Mouse (Mus musculus) T-helper 1 cell (primary cell): ENCODE data around the gene Ccl25.

Experiments
- in situ Hi-C: fragments of 300-600 bp; cut with MboI, MseI; formaldehyde crosslinking; loops from one replicate; pipeline ENCODE4 v1.15.1; 2025; ENCODE audit warnings: high pct_unique_total_duplicates

Gene Ccl25

DNA sequence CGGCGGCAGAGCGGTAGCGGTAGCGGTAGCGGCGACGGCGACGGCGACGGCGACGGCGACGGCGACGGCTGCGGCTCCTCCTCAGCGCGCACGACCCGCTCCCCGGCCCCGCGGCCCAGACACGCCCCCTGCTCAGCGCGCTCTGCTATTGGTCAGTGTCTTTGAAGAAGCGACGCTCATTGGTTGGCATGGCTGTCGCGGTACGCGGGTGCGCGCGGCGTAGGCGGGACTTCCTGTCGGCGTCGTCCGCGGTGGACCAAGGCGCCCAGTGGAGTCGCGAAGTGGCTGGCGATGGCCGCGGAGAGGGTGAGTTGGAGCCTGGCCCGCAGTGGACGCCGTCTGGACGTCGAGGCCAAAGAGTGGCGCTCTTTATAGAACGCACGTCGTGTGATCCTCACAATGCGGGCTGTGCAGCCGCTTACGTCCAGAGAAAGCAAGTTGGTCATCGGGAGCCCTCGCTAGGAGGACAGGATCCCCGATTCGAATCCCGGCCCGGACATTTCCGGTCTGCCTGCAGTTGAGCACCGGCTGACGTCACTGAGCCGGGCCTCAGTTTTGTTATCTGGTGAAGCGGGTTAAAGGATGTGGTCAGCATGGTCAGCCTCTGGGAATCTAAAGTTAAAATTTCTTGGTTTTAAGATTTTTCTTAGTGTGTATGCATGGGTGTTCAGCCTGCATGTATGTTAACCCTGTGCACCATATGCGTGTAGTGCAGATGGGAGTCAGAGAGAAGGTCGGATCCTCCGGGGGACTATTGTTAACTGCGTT lies at the start of gene Ccl25, which contains the start of gene Elavl1:
Ccl25 (plus strand) TSS at position 228 of the 768 bp plus-strand sequence.
Elavl1 (minus strand) TSS at position 431 of the 768 bp plus-strand sequence.
- in situ Hi-C loops, result no loop called here

DNA sequence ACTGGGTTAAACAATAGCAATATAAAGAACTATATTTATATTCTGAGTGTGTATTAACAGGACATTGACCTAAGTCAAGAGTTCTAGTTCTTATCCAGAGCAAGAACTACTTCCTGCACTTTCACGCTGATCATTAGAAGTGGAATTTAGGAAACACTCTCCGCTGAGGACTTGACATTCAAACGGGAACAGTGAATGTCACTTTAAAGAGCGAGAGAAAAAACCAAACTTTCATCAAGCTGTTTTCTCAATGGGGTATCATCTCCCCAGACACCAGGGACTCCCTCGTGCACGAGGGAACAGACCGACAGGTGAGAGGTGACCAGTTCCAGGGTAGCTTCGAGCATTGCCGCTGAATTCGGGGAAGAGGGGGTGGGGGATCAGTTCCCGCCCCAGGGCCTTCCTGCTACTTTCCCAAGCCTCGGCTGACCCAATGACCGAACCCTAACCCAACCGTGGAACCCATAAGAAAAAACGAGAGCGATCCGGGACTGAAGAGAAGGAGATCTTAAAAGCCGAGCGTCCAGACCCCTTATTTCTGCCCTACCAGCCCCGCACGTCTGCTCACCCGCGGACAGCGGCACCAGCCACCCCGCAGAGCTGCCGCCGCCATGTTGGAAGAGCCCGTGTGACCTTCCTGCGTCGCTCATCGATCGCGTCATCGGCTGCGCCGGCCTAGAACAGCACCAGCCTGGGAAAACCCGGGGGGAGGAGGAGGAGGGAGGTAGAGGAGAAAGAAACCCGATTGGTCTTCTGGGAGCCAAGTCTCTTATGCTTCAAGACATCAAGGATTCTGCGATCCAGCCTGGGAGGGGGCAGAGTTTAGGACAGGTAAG lies 49.5 kb upstream of the Ccl25 start, which contains the start of gene Timm44:
Timm44 (minus strand) TSS at position 639 of the 836 bp plus-strand sequence.
- in situ Hi-C loops, result no loop called here

DNA sequence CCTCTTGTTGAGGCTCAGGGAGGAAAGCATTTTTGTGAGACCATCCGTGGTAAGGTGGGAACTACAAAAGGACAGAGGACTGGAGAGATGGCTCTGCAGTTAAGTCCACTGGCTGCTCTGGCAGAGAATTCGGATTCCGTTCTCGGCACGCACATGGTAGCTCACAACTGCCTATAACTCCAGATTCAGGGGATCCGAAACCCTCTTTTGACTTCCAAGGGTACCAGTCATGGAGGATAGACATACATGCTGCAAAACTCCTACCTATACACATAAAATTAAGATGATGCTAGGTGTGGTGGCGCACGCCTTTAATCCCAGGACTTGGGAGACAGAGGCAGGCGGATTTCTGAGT lies 48.9 kb upstream of the Ccl25 start:
- in situ Hi-C loops, result no loop called here

DNA sequence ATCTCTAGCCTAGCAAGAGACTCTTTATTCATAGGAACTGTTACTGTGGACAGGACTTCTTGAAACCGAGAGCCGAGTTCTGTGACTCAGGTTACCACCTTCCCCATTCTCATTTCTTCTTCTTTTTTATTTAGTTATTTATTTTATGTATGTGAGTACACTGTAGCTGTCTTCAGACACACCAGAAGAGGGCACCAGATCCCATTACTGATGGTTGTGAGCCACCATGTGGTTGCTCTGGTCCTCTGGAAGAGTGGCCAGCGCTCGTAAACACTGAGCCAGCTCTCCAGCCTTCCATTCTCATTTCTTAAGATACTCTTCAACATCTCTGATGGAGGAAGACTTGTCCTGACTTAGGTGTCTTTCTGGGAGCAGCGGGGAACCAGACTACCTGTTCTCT lies 32.3 kb upstream of the Ccl25 start:
- in situ Hi-C loops, result no loop called here

DNA sequence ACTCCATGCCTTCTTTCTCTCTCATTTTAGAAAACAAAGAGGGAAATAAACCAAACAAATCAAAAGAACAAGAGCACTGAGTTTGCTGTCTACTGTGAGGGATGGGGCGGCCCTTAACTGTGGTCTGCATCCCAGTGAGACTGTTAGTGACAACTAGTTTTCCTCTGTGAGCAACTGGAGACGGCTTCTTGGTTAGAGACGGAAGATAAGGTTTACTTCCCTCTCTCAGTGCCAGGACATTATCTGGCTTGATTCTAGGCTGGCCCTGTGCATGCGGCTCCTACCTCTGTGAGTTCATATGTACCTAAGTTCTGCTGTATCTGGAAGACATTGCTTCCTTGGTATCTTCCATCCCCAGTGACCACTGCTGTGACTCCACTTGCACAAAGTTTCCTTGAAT lies 27.2 kb upstream of the Ccl25 start:
- in situ Hi-C loops, result no loop called here

DNA sequence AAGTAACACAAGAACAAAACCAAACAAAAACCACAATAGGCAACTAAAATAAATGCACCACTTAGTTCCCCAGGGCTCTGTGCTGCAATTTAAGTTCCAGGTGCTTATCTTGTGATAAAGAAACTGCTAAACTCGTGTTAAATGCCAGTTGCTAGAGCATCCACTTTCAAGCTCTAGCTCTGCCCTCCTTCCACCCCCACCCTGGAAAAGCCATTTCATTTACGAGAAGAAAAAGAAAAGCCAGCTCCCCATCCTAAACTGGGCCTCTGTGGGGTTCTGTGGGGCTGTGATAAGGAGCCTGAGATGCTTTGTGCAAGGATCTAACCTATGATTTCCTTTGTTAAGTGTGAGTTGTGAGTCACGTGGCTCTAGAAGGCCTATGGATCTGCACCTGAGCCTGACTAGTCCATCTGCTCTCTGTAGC lies 20.9 kb upstream of the Ccl25 start:
- in situ Hi-C loops, result no loop called here

DNA sequence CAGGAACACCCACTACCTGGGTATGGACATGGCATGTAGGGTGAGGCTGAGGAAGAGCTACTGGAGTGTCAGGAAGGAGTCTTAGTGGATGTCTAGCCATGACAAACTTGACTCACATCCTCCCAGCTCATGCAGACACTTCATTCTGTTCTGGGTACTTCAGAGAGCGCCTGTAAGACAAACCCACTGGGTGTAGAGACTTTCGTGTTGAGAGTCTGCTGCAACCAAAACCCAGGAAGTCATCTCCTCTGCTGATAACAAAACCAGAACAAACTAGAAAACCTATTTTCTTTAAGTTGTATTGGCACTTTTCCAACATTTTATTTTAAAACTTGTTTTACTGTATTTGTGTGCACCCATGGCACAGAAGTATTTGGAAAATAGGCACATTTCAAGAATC lies 19.2 kb upstream of the Ccl25 start:
- in situ Hi-C loops, result no loop called here

DNA sequence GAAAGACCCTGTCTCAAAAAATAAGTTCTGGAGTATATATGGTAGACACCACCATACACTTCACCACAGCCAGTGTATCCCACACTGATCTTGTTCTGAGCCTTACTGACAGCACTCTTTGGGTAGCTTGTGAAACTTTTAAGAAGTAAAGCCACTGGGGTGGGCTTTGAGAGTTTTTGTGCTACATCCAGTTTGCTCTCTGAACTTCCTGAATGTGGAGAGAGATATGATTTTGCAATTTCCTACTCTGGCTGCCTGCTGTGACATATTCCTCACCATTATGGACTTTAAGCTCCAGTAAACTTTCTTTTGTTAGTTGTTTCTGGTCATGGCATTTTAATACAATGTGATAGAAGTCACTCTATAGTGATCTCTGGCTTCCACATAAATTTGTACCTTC lies 12.9 kb upstream of the Ccl25 start:
- in situ Hi-C loops, result no loop called here

DNA sequence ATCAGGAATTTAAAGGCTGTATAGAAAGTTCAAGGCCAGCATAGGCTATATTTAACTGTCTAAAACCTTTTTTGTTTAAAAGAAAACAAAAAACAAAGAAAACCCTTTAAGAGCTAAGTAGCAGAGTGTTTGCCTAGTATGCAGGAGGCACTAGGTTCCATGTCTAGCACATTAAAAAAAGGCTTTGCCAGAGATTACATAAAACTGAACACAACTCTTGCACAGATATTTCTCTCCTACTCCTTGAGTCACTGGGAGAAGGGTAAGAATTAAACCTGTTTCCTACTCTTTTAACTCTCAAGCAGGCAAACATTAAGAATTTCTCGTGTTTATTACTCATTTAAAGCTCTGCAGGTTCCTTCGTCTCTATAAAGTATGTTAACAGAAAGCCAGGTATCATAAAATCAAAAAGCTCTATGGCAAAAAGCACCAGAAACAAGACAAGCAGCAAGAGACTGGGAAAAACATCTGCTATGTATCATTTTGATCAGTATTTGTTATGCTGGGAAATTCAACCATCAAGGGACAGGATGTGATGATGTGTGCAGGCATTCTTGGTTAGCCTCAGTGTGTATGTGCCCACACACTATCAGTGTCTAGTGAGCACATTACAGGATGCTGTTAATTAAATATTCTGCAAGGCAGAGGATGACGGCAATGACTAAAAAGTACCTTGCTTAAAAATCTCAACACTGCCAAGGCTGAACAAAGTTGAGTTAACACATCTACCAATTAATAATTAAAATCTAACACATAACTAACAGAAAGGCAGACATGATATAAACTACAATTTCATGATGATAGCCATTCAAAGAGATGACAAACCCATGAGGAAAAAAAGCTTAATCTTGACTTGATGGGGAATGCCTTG lies 11.5 kb upstream of the Ccl25 start:
- in situ Hi-C loops, result no loop called here

DNA sequence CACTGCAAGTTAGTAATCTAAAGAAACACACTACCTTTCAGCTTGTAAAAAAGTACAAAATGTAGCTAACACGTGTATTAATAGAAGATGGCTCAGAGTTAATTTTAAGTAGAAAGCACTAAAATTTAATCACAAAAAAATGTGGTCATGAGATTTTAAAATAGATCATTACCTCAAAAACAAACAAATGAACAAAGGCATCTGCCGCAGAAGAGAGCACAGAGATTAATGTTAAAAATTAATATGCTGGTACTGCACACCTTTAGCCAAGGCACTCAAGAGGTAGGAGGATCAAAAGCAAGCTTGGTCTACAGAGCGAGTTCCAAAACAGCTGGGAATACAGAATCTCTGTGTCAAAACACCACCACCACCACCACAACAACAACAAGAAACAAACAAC lies 10.2 kb upstream of the Ccl25 start:
- in situ Hi-C loops, result no loop called here

DNA sequence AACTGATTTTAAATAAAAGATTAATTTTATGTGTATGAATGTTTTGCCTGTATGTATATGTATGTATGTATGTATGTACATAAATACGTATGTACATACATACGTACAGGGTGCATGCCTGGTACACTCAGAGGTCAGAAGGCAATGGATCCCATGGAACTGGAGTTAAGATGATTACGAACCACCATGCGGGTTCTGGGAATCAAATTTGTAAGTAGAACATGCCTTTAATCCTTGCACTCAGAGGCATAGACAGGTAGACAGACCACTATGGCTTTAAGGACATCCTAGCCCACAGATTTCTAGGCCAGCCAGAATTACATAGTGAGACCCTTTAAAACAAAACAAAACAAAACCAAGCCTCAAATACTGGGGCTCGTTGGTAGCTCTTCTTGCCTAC lies 6.9 kb upstream of the Ccl25 start:
- in situ Hi-C loops, result no loop called here

DNA sequence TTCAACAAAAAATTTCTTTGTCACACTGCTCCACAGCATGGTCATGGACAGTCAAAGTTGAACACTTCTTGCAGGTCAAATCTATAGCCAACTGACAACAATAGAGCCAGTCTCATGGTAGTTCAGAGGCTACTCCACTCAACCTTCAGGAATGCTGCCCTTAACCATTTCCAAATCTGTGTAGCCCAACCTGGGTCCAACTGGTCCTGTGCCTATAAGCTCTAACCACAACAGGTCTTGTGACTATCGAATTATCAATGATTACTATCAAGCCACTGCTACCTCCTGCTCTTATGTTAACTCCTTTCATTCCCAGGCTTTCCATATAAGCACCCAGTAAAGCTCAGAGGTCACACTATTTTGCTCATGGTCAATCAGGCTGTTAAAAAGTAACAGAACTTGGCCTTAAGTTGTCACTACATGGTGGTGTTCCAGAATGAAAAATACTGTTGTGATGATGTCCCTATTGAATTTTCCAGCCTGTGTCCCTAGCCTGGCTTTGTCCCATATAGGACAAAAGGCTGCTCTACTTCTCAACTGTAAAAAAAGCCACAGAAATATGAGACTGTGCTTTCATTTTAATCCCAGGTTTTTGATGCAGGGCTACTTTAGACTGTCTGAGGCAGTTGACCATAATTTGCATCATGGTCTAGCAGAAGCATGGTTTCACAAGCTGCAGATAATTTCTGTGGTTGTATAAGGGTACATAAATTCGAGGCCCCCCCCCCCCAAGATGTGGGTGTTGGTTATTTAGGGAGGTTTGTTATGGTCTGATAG lies 6.0 kb upstream of the Ccl25 start:
- in situ Hi-C loops, result no loop called here

DNA sequence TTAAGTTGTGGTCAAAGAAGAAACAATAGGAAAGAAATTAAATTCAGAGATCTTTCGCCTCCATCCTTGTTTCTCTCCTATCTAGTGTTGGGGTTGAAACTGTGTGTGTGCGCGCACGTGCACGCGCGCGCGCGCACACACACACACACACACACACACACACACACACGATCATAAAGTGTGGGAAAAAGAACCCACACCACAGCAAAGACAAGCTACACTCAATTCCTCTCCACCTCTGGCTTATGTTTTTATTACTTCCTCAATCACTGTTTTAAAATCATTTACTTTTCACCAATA lies 5.5 kb upstream of the Ccl25 start:
- in situ Hi-C loops, result no loop called here

DNA sequence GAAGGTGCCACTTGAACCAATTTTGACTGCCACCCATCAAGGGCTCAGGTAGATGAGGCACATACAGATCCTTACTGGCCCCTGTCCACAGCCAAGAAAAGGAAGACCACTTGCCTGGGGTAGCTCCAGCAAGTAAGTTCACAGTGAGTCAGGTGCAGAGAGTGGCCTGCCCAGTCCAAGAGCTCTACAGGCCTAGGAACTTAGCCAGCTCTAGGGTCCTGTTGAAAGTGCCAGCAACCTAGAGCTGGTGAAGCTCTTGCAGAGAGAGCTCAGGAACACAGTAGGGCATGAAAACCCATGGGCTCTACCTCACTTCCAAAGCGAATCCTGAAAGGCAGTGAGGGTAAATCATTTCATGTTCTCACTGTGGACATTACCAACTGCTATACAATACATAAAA lies 4.6 kb upstream of the Ccl25 start:
- in situ Hi-C loops, result no loop called here

DNA sequence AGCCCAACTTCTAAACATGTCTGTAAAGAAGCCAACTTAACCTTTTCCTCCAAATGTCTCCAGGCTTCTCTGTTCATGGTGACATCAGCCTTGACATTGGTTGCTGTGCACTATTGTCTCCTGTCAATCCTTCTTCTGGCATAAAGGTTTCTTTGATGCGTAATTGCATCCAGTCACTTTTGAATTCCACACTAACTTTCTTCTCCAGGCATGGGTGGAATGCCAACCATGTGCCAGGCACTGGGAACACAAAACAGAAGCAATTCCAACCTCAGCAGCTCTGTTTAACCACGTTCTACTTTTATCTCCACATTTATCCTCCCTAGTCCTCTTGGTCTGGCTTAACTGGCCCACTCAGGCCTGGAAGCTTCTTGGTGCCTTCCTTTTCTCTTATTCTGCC lies 4.0 kb upstream of the Ccl25 start:
- in situ Hi-C loops, result no loop called here

DNA sequence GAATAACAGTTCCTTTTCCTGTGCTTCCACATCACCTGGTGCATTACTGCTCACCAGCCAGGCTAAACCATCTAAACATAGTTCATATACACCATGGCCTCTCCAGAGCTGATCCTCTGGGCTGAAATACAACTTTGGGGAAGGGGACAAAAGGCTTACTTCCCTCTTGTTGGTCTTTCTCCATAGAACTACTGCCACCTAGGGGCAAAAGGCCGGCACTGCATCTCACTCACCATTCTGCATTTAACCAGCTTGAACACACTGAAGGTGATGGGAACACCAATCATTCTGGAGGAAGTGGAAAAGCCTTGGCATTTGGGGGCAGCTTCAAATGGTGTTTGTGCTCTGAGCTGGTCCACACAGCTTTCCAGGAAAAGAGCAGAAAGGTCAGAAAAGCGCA lies 2.5 kb upstream of the Ccl25 start:
- in situ Hi-C loops, result no loop called here

DNA sequence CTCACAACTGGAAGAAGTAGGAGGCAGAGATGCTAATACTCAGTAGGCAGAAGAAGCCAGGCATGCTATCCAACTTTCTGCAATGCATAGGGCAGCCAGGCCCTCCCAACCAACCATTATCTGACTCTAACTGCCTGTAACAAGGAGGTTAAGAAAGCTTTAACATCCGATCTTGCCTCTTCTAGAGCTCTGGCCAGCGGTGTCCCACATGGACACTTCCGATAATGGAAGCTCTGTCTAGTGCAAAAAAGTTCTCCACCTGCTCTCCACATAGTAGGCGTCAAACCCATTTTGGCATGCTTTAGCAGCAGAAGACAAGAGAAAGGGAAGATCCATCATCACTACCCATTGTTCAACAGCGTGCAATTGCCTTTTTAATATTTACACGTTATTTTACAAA lies 1.1 kb upstream of the Ccl25 start:
- in situ Hi-C loops, result no loop called here

DNA sequence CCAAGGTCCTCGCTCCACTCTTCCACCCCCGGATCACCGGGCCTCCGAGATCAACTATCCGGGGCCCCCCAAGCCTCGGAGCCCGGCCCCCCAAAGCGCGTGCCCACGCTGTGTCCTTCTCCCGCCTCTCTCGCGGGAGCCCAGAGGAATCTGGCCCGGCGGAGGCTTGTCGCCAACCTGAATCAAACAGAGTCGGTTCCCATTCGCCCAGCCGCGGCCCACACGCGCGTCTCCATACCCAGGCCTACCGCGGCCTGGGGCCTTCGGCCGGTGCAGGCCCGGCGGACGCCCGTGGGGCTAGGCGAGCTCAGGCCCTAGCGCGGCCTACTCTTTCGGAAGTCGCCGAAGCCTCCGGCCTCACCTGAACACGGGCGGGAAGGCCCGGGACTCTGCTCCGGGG lies 485 bp upstream of the Ccl25 start:
- in situ Hi-C loops, result no loop called here

DNA sequence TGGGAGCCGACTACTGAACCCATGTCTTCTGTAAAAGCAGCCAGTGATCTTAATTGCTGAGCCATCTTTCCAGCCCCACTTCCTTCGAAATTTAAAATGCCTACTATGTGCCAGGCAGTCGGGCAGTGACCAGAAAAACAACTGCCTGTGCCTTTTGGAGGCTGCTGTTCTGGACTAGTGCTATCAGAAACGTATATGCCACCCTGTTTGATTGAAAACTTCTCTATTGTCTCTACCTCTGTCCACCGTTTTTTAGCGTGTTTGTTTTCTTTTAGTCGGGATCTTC lies 684 bp downstream of the Ccl25 start:
- in situ Hi-C loops, result no loop called here

DNA sequence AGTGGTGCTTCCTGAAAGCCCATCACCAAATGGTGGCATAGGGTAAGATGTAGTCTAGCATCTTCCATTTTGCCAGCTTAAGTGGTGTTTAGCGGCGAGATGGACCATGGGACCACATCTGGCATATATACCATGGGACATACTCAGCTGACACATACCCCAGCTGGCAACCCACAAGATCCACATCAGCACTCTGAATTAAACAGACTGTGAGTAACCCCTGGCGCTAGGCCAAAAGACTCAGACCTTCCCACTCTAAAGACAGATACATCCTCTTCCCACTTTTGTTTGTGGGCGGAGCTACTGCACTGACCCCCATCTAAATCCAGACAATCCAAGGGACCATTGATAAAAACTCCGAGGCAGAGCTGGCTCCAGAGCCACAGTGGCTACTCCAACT lies 4.0 kb downstream of the Ccl25 start:
- in situ Hi-C loops, result no loop called here

DNA sequence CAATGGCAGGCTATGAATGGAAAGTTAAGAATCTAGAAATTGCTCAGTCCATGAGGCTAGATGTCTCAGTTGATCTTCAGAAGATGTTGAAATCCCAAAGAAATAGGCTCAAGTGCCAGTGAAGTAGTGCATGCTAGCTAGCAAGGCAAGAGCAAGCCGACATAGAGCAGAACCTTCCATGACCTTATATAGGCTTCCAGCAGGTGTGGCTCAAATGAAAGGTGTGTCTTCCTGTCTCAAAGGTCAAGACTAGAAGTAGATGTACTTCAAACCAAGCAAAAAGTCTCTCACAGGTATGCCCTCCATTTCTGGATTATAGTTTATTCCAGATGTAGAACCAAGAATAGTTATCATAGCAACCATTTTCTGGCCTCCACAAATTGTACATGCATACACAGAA lies 9.0 kb downstream of the Ccl25 start:
- in situ Hi-C loops, result no loop called here

DNA sequence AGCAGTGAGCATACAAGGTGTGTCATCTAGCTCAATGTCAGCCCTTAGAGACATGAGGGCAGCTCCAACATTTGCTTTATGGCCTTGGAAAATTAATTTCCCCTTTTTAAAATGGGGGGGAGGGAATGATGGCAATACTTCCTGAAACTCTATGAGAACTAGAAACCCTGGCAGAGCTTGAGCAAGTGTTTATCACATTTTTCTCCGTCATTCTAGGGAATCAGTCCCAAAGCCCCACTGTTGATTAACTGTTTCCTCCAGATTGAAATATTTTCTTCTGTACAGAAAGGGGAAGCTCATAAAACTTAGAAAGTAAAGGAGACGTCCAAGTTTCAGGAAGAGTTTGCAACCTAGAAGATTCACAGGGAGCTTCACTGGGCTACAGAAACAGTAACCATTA lies 10.7 kb downstream of the Ccl25 start:
- in situ Hi-C loops, result no loop called here
